Mouse (Mus musculus) MEL (cell line): ENCODE measurements around the gene Cyth3. TPM values are rescaled to one million over a fixed set of nuclear protein-coding genes. Genes with fewer than 3 reads are reported as not detected.

Experiments
- DNase-seq: peaks from one replicate; pipeline ENCODE4 v3.0.0; 2011; ENCODE audit warnings: low read depth, low spot score
- H3K27ac ChIP-seq: 2 replicates; pipeline ENCODE4 v1.5.1; 2012; ENCODE audit warnings: low read depth, mild to moderate bottlenecking, control low read depth, low read length, moderate library complexity; ENCODE audit not compliant: control insufficient read depth
- H3K27me3 ChIP-seq, 2 experiments: fragments of 150-350 bp in 1 of 2; sonication (generic) in 1 of 2; 2 replicates each; pipeline ENCODE4 v1.6.1; 2012; ENCODE audit warnings: low read length in 2 of 2, mild to moderate bottlenecking in 2 of 2, improper control_type of control experiment in 1 of 2, moderate library complexity in 1 of 2; ENCODE audit not compliant: insufficient read depth in 2 of 2, control insufficient read depth in 1 of 2
- H3K36me3 ChIP-seq, 2 experiments: 2 replicates each; pipeline ENCODE4 v1.6.1; 2012 to 2014; ENCODE audit warnings: low read length in 2 of 2, improper control_type of control experiment in 1 of 2, inconsistent platforms in 1 of 2, mild to moderate bottlenecking in 1 of 2; ENCODE audit not compliant: insufficient read depth in 2 of 2, control insufficient read depth in 1 of 2
- H3K4me1 ChIP-seq, 2 experiments: fragments of 150-350 bp in 1 of 2; sonication (generic) in 1 of 2; 2 replicates each; pipeline ENCODE4 v1.6.1; 2012; ENCODE audit warnings: low read length in 2 of 2, improper control_type of control experiment in 1 of 2, mild to moderate bottlenecking in 1 of 2; ENCODE audit not compliant: insufficient read depth in 2 of 2, control insufficient read depth in 1 of 2
- H3K4me3 ChIP-seq, 2 experiments: fragments of 150-350 bp in 1 of 2; sonication (generic) in 1 of 2; 2 replicates each; pipeline ENCODE4 v1.5.1; 2012; ENCODE audit warnings: low read depth in 2 of 2, low read length in 2 of 2, mild to moderate bottlenecking in 2 of 2, moderate library complexity in 2 of 2, control low read depth in 1 of 2, improper control_type of control experiment in 1 of 2; ENCODE audit not compliant: control insufficient read depth in 1 of 2, insufficient read depth in 1 of 2
- H3K79me2 ChIP-seq: 2 replicates; pipeline ENCODE4 v1.6.1; 2012; ENCODE audit warnings: mild to moderate bottlenecking, low read length, moderate library complexity; ENCODE audit not compliant: control insufficient read depth, poor library complexity, insufficient read depth
- H3K9ac ChIP-seq: 2 replicates; pipeline ENCODE4 v1.6.1; 2012; ENCODE audit warnings: low read depth, mild to moderate bottlenecking, control low read depth, low read length, moderate library complexity; ENCODE audit not compliant: control insufficient read depth, poor library complexity, severe bottlenecking
- H3K9me3 ChIP-seq: fragments of 150-350 bp; sonication (generic); replicated peaks from 2 replicates; pipeline ENCODE4 v1.6.1; 2012; ENCODE audit warnings: mild to moderate bottlenecking, low read length, improper control_type of control experiment, moderate library complexity; ENCODE audit not compliant: insufficient read depth
- BHLHE40 ChIP-seq: IDR thresholded peaks from 2 replicates; pipeline ENCODE4 v1.6.1; 2012; ENCODE audit warnings: low read depth, mild to moderate bottlenecking, inconsistent platforms, low read length, improper control_type of control experiment, borderline replicate concordance
- CHD1 ChIP-seq: IDR thresholded peaks from 2 replicates; pipeline ENCODE4 v1.6.1; 2012; ENCODE audit warnings: low read depth, mild to moderate bottlenecking, inconsistent platforms, low read length, improper control_type of control experiment
- E2F4 ChIP-seq: IDR thresholded peaks from 2 replicates; pipeline ENCODE4 v1.6.1; 2011; ENCODE audit warnings: low read depth, low read length, improper control_type of control experiment, borderline replicate concordance
- ELF1 ChIP-seq: IDR thresholded peaks from 2 replicates; pipeline ENCODE4 v1.6.1; 2014; ENCODE audit warnings: low read depth, mild to moderate bottlenecking, inconsistent platforms, low read length, improper control_type of control experiment, moderate library complexity
- EP300 ChIP-seq, 2 experiments: IDR thresholded peaks; 2 replicates each; pipeline ENCODE4 v1.6.1; 2011; ENCODE audit warnings: improper control_type of control experiment in 2 of 2, low read length in 2 of 2, low read depth in 1 of 2, mild to moderate bottlenecking in 1 of 2
- ETS1 ChIP-seq: IDR thresholded peaks from 2 replicates; pipeline ENCODE4 v1.6.1; 2012; ENCODE audit warnings: low read depth, mild to moderate bottlenecking, inconsistent platforms, low read length, improper control_type of control experiment, moderate library complexity
- GATA1 ChIP-seq: IDR thresholded peaks from 2 replicates; pipeline ENCODE4 v1.6.1; 2011; ENCODE audit warnings: low read depth, low read length, improper control_type of control experiment
- KAT2A ChIP-seq: conservative IDR thresholded peaks from 2 replicates; pipeline ENCODE4 v1.6.1; 2012; ENCODE audit warnings: low read depth, low read length, improper control_type of control experiment, inconsistent platforms
- MAX ChIP-seq: IDR thresholded peaks from 2 replicates; pipeline ENCODE4 v1.6.1; 2011; ENCODE audit warnings: low read length, improper control_type of control experiment
- MAZ ChIP-seq: IDR thresholded peaks from 2 replicates; pipeline ENCODE4 v1.6.1; 2012; ENCODE audit warnings: low read depth, mild to moderate bottlenecking, inconsistent platforms, low read length, improper control_type of control experiment
- MXI1 ChIP-seq: IDR thresholded peaks from 2 replicates; pipeline ENCODE4 v1.6.1; 2011; ENCODE audit warnings: mild to moderate bottlenecking, low read depth, low read length, improper control_type of control experiment
- MYC ChIP-seq: IDR thresholded peaks from 2 replicates; pipeline ENCODE4 v1.6.1; 2011; ENCODE audit warnings: low read depth, mild to moderate bottlenecking, low read length, improper control_type of control experiment, moderate library complexity
- NELFE ChIP-seq: IDR thresholded peaks from 2 replicates; pipeline ENCODE4 v1.6.1; 2011; ENCODE audit warnings: low read depth, low read length, improper control_type of control experiment
- POLR2A ChIP-seq, 2 experiments: IDR thresholded peaks; 2 replicates each; pipeline ENCODE4 v1.6.1; 2011 to 2012; ENCODE audit warnings: low read length in 2 of 2, mild to moderate bottlenecking in 2 of 2, control low read depth in 1 of 2, improper control_type of control experiment in 1 of 2, low read depth in 1 of 2, moderate library complexity in 1 of 2; ENCODE audit not compliant: control insufficient read depth in 1 of 2, insufficient read depth in 1 of 2, poor library complexity in 1 of 2
- POLR2AphosphoS2 ChIP-seq: IDR thresholded peaks from 2 replicates; pipeline ENCODE4 v1.6.1; 2011; ENCODE audit warnings: low read length, improper control_type of control experiment
- POLR2AphosphoS5 ChIP-seq: IDR thresholded peaks from 2 replicates; pipeline ENCODE4 v1.6.1; 2012; ENCODE audit warnings: low read depth, borderline replicate concordance, mild to moderate bottlenecking, inconsistent platforms, low read length, moderate library complexity, mixed read lengths
- SIN3A ChIP-seq: IDR thresholded peaks from 2 replicates; pipeline ENCODE4 v1.6.1; 2012; ENCODE audit warnings: low read length, improper control_type of control experiment, inconsistent platforms
- SMC3 ChIP-seq: IDR thresholded peaks from 2 replicates; pipeline ENCODE4 v1.6.1; 2011; ENCODE audit warnings: low read depth, low read length, improper control_type of control experiment
- TAL1 ChIP-seq: IDR thresholded peaks from 2 replicates; pipeline ENCODE4 v1.6.1; 2012; ENCODE audit warnings: mild to moderate bottlenecking, inconsistent platforms, low read length, moderate library complexity, mixed read lengths
- TBP ChIP-seq: IDR thresholded peaks from 2 replicates; pipeline ENCODE4 v1.8.0; 2011; ENCODE audit warnings: low read depth, low read length, improper control_type of control experiment
- TCF12 ChIP-seq: IDR thresholded peaks from 2 replicates; pipeline ENCODE4 v1.6.1; 2014; ENCODE audit warnings: low read depth, mild to moderate bottlenecking, inconsistent platforms, low read length, improper control_type of control experiment, moderate library complexity
- USF2 ChIP-seq, 2 experiments: IDR thresholded peaks; 2 replicates each; pipeline ENCODE4 v1.6.1; 2011 to 2012; ENCODE audit warnings: improper control_type of control experiment in 2 of 2, low read length in 2 of 2, borderline replicate concordance in 1 of 2, inconsistent platforms in 1 of 2, low read depth in 1 of 2, mild to moderate bottlenecking in 1 of 2; ENCODE audit not compliant: insufficient read depth in 1 of 2
- ZMIZ1 ChIP-seq: IDR thresholded peaks from 2 replicates; pipeline ENCODE4 v1.6.1; 2012; ENCODE audit warnings: low read depth, mild to moderate bottlenecking, inconsistent platforms, low read length, improper control_type of control experiment, moderate library complexity
- ZNF384 ChIP-seq: IDR thresholded peaks from 2 replicates; pipeline ENCODE4 v1.6.1; 2012; ENCODE audit warnings: low read depth, mild to moderate bottlenecking, inconsistent platforms, low read length, improper control_type of control experiment
- polyA plus RNA-seq, 2 experiments: library from polyadenylated mRNA; stranded (reverse) in 1 of 2; unstranded in 1 of 2; fragments of >175 nt in 1 of 2; fragments of >200 nt in 1 of 2; gene quantifications; 2 replicates each; pipeline versions ENCODE4 v1.2.1 to v1.2.4; 2012; ENCODE audit warnings: low replicate concordance in 2 of 2, low read depth in 1 of 2; ENCODE audit not compliant: insufficient read length in 2 of 2, insufficient read depth in 1 of 2, missing spikeins in 1 of 2
- total RNA-seq: library from RNA; depleted of rRNA; stranded (reverse); fragments of 300-350 nt; gene quantifications from 2 replicates; pipeline ENCODE4 v1.2.3, GENCODE M21; 2012

The Cyth3 gene
- total and polyA plus RNA-seq, 3 experiments = 41.1 to 44.9 TPM; not detected in 1

DNA sequence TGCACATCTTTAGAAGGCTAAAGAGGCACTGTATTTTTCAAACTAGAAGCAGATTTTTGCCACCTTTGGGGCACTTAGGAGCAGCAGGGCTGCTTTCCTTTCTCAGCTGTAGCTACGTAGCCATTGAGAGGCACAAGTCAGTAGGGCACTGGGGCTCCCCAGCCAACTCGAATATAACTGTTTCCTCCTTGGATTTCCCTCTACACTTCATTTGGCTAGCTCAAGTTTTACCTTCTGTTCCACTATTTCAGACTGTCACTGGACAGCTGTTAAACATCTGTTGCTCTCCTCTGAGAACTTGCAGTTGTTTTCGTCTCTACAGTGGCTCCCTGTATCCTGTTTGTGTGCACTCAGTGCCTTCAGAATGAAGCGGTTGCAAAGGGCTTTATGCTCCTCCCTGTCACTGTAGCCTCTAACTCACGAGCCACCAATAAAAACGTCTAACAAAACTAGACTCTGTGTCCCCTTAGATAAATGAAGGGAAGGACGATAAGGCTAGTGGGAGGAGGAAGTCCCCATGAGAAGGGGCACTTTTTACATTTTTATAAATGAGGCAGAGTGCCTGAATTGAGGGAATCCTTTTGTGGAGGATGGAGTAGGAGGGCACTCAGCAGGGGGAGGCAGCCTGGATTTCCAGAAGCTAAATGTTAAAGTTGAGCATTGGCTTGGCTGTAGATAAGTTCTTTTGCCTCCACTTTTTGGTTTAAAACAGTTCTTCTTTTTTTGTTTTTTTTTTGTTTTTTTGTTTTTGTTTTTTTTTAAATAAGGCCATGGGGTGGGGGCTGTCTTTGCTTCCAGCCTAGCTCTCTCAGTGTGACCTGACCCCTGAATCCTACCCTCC lies 32.6 kb downstream of the Cyth3 start:
- Histone ChIP-seq H3K4me1 (peaks cover 32 to 56% of the 10 kb centered on the region in 2 experiments), H3K9me3 (no peaks in the 10 kb centered on the region), H3K79me2 (peaks cover 36% of the 10 kb centered on the region), H3K27ac (peak overlapping the region; percentile 96), H3K27me3 (no peaks in the 10 kb centered on the region), H3K4me3 (peak overlapping the region; percentile 19 to 46), H3K9ac (peak overlapping the region; percentile 83), H3K36me3 (peaks cover 0 to 48% of the 10 kb centered on the region in 2 experiments; a peak in 2 of 4 replicates)
- peak; percentile 95 for DNase-seq
- TF ChIP-seq SMC3 (no peak), EP300 (IDR thresholded peaks at IDR 0.05; ENCODE audit: low read depth in 1 of 2, low read length in 2 of 2) (peak; percentile 89 to 94), MAZ (peak; percentile 68), BHLHE40 (peak; percentile 98), GATA1 (peak; percentile 95), TCF12 (peak; percentile 89), ELF1 (0 out of 2 replicates have a peak, but pooled peaks have one; percentile 39), E2F4 (no peak), MAX (0 out of 2 replicates have a peak, but pooled peaks have one; percentile 8), ETS1 (peak; percentile 96), SIN3A (peak; percentile 86), MYC (peak; percentile 80), NELFE (peak; percentile 85), POLR2AphosphoS2 (peak; percentile 74; the same call in 1 of the 2 replicates), POLR2A (IDR thresholded peaks at IDR 0.05; ENCODE audit: control insufficient read depth in 1 of 2, insufficient read depth in 1 of 2, low read depth in 1 of 2, low read length in 2 of 2, poor library complexity in 1 of 2) (peak; percentile 55 to 88), TAL1 (peak; percentile 58), POLR2AphosphoS5 (no peak), ZNF384 (peak; percentile 59), KAT2A (no peak), USF2 (IDR thresholded peaks at IDR 0.05; ENCODE audit: borderline replicate concordance in 1 of 2, insufficient read depth in 1 of 2, low read depth in 1 of 2, low read length in 2 of 2) (no peak), CHD1 (peak; percentile 95), ZMIZ1 (peak; percentile 89), TBP (peak; percentile 94), MXI1 (peak; percentile 18)
